Mouse (Mus musculus) bone marrow, adult 2 months (tissue): ENCODE measurements around the gene 4930474N05Rik. TPM values are rescaled to one million over a fixed set of nuclear protein-coding genes. Genes with fewer than 3 reads are reported as not detected.

Source experiments
- H3K27ac ChIP-seq: fragments of 200-500 bp; 2 replicates; pipeline ENCODE4 v1.5.1; 2012; ENCODE audit warnings: low read depth, mild to moderate bottlenecking, control low read depth, inconsistent platforms, low read length; ENCODE audit not compliant: control insufficient read depth, poor library complexity, insufficient read depth
- H3K4me1 ChIP-seq: fragments of 200-500 bp; 2 replicates; pipeline ENCODE4 v1.6.1; 2011; ENCODE audit warnings: low read length; ENCODE audit not compliant: control insufficient read depth, insufficient read depth
- H3K4me3 ChIP-seq: fragments of 200-500 bp; replicated peaks from 2 replicates; pipeline ENCODE3; 2011; ENCODE audit warnings: mild to moderate bottlenecking, low read depth, low read length, control low read depth; ENCODE audit not compliant: control insufficient read depth
- CTCF ChIP-seq: fragments of 200-500 bp; IDR thresholded peaks from 2 replicates; pipeline ENCODE4 v1.5.1; 2011; ENCODE audit warnings: low read length, control low read depth; ENCODE audit not compliant: control insufficient read depth, insufficient read depth
- POLR2A ChIP-seq: fragments of 200-500 bp; IDR thresholded peaks from 2 replicates; pipeline ENCODE4 v1.6.1; 2011; ENCODE audit warnings: low read depth, mild to moderate bottlenecking, control low read depth, low read length, borderline replicate concordance; ENCODE audit not compliant: control insufficient read depth
- WGBS: fragments of 180-500 bp; shearing (Covaris S2); methylation state at CpG from one replicate; pipeline ENCODE4 v1.1.7; 2018; 5-methylcytosine and 5-hydroxymethylcytosine counted together
- polyA plus RNA-seq: library from polyadenylated mRNA; stranded (reverse); fragments of >200 nt; gene quantifications from 2 replicates; pipeline ENCODE4 v1.2.4, GENCODE M21; 2011; ENCODE audit warnings: low replicate concordance; ENCODE audit not compliant: missing spikeins, insufficient read depth, insufficient read length

Gene 4930474N05Rik
- polyA plus RNA-seq = not detected in 2 replicates

- Histone ChIP-seq H3K27ac (no peak within 1 kb of the TSS), H3K4me1 (no peaks in the 10 kb centered on the region), H3K4me3 (no peak within 1 kb of the TSS)
- TF ChIP-seq CTCF (no peak), POLR2A (no peak)
Observed at GRCm38 (mm10) chr14:36094617-36095016, at the start of gene 4930474N05Rik. TSS of gene 4930474N05Rik (plus strand) at chr14:36094917.

GRCm38 (mm10) chr14:36048746-36049391, 45.8 kb upstream of the 4930474N05Rik start:
- no peak for TF ChIP-seq POLR2A
- no peak for TF ChIP-seq CTCF
- no peaks in the 10 kb centered on the region for H3K4me1 ChIP-seq
- no peak overlapping the region for H3K4me3 ChIP-seq
- no peak overlapping the region for H3K27ac ChIP-seq
- 56% methylated on average over 9 of the region's 9 CpGs for WGBS

GRCm38 (mm10) chr14:36053281-36053680, 41.4 kb upstream of the 4930474N05Rik start:
- WGBS = 67% methylated on average over 2 of the region's 2 CpGs
- Histone ChIP-seq H3K27ac (no peak overlapping the region), H3K4me1 (no peaks in the 10 kb centered on the region), H3K4me3 (no peak overlapping the region)
- TF ChIP-seq CTCF = no peak
- TF ChIP-seq POLR2A = no peak

GRCm38 (mm10) chr14:36098528-36098927, 3.8 kb downstream of the 4930474N05Rik start:
- H3K4me1 ChIP-seq = no peaks in the 10 kb centered on the region
- TF ChIP-seq POLR2A (no peak), CTCF (no peak)
- 64% methylated on average over 3 of the region's 3 CpGs for WGBS
- no peak overlapping the region for H3K27ac ChIP-seq
- H3K4me3 ChIP-seq = no peak overlapping the region

- TF ChIP-seq CTCF = no peak
- no peak for TF ChIP-seq POLR2A
- no peak overlapping the region for H3K27ac ChIP-seq
- 57% methylated on average over 1 of the region's 1 CpGs for WGBS
- no peaks in the 10 kb centered on the region for H3K4me1 ChIP-seq
- H3K4me3 ChIP-seq = no peak overlapping the region
Observed at GRCm38 (mm10) chr14:36099647-36100046, 4.9 kb downstream of the 4930474N05Rik start.

GRCm38 (mm10) chr14:36100731-36101130, 6.0 kb downstream of the 4930474N05Rik start:
- no peaks in the 10 kb centered on the region for H3K4me1 ChIP-seq
- TF ChIP-seq POLR2A = no peak
- TF ChIP-seq CTCF = no peak
- no peak overlapping the region for H3K4me3 ChIP-seq
- H3K27ac ChIP-seq = no peak overlapping the region
- WGBS = 23% methylated on average over 1 of the region's 1 CpGs

GRCm38 (mm10) chr14:36114481-36114880, 19.8 kb downstream of the 4930474N05Rik start:
- Histone ChIP-seq H3K4me3 (no peak overlapping the region), H3K27ac (no peak overlapping the region), H3K4me1 (no peaks in the 10 kb centered on the region)
- no peak for TF ChIP-seq CTCF
- TF ChIP-seq POLR2A = no peak

GRCm38 (mm10) chr14:36123775-36124335, 29.1 kb downstream of the 4930474N05Rik start:
- H3K27ac ChIP-seq = no peak overlapping the region

More at GRCm38 (mm10) chr14:36123775-36124335, 29.1 kb downstream of the 4930474N05Rik start:
- H3K4me1 ChIP-seq = no peaks in the 10 kb centered on the region
- 56% methylated on average over 2 of the region's 2 CpGs for WGBS
- TF ChIP-seq CTCF (no peak), POLR2A (no peak)
- H3K4me3 ChIP-seq = no peak overlapping the region
